Mouse (Mus musculus) ES-Bruce4 (cell line): ENCODE measurements around the gene Rundc1. TPM values are rescaled to one million over a fixed set of nuclear protein-coding genes. Genes with fewer than 3 reads are reported as not detected.
A peak's percentile ranks its signal among the peaks of the same experiment; 100 is the strongest.
"Not testable (repeated sequence)": the region's sequence is repeated elsewhere in the genome, so short reads cannot be mapped to it uniquely, and the experiment has no call there.

Experiments
- H3K27ac ChIP-seq: 2 replicates; pipeline ENCODE4 v1.5.1; 2012; ENCODE audit warnings: low read length, inconsistent platforms; ENCODE audit not compliant: insufficient read depth
- H3K27me3 ChIP-seq: 2 replicates; pipeline ENCODE4 v1.6.1; 2012; ENCODE audit warnings: mild to moderate bottlenecking, low read length, inconsistent platforms; ENCODE audit not compliant: control insufficient read depth, poor library complexity, insufficient read depth, severe bottlenecking
- H3K36me3 ChIP-seq: 2 replicates; pipeline ENCODE4 v1.6.1; 2012; ENCODE audit warnings: inconsistent platforms, mild to moderate bottlenecking, low read length, moderate library complexity; ENCODE audit not compliant: control insufficient read depth, poor library complexity, insufficient read depth, severe bottlenecking
- H3K4me1 ChIP-seq: one replicate; pipeline ENCODE4 v1.8.1; 2011; ENCODE audit warnings: low read length; ENCODE audit not compliant: control insufficient read depth, insufficient read depth
- H3K4me3 ChIP-seq: 2 replicates; pipeline ENCODE4 v1.5.1; 2011; ENCODE audit warnings: low read depth, mild to moderate bottlenecking, low read length
- H3K9ac ChIP-seq: 2 replicates; pipeline ENCODE4 v1.6.1; 2012; ENCODE audit warnings: low read depth, mild to moderate bottlenecking, inconsistent platforms; ENCODE audit not compliant: poor library complexity, severe bottlenecking
- H3K9me3 ChIP-seq: replicated peaks from 2 replicates; pipeline ENCODE4 v1.6.1; 2012; ENCODE audit warnings: mild to moderate bottlenecking, low read length, inconsistent platforms; ENCODE audit not compliant: control insufficient read depth, poor library complexity, insufficient read depth, severe bottlenecking
- CTCF ChIP-seq: IDR thresholded peaks from one replicate; pipeline ENCODE4 v1.8.1; 2011; ENCODE audit warnings: low read depth, low read length
- EP300 ChIP-seq: IDR thresholded peaks from 2 replicates; pipeline ENCODE4 v1.6.1; 2011; ENCODE audit warnings: low read depth, low read length; ENCODE audit not compliant: insufficient read depth
- POLR2A ChIP-seq: IDR thresholded peaks from one replicate; pipeline ENCODE4 v1.8.1; 2011; ENCODE audit warnings: low read length; ENCODE audit not compliant: insufficient read depth
- polyA plus RNA-seq: library from polyadenylated mRNA; stranded (reverse); fragments of >200 nt; gene quantifications from 2 replicates; pipeline ENCODE4 v1.2.4, GENCODE M21; 2011; ENCODE audit warnings: low read depth; ENCODE audit not compliant: missing spikeins, insufficient read depth, insufficient read length

Rundc1 gene
- polyA plus RNA-seq, 1 experiment = 5.4 TPM

DNA sequence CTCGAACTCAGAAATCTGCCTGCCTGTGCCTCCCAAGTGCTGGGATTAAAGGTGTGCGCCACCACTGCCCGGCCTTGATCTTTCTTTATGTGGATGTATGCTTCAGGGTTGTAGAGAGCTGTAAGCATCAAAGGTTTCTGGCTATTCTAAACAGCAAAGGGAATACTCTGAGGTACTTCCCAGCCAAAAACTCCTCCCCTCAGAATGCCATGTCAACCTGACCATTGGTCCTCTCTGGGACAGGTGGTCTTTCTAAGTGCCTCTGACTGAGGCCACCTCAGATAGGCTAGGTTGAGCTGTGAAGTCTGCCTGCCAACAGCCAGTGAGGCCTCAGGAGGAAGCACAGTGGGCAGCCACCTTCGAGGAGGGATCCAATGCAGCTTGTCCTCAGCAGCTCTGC, 24.0 kb downstream of the Rundc1 start:
- TF ChIP-seq CTCF = no peak
- TF ChIP-seq POLR2A = no peak
- TF ChIP-seq EP300 = no peak

DNA sequence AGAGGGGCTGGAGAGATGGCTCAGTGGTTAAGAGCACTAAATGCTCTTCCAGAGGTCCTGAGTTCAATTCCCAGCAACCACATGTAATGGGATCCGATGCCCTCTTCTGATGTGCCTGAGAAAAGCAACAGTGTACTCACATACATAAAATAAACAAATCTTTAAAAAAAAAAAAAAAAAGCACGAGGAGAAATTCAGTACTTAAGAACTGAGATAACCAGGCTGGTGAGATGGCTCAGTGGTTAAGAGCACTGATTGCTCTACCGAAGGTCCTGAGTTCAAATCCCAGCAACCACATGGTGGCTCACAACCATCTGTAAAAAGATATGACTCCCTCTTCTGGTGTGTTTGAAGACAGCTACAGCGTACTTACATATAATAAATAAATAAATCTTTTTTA, 24.7 kb downstream of the Rundc1 start:
- not testable (repeated sequence) for H3K4me1 ChIP-seq, H3K4me3 ChIP-seq, H3K27ac ChIP-seq

More for the DNA sequence above, 24.0 kb downstream of the Rundc1 start:
- H3K27me3 ChIP-seq = no peaks in the 10 kb centered on the region
- peak overlapping the region; percentile 20; the same call in 1 of the 2 replicates for H3K9ac ChIP-seq
- H3K4me1 ChIP-seq = peaks cover 5% of the 10 kb centered on the region
- H3K27ac ChIP-seq = no peak overlapping the region
- no peak overlapping the region for H3K4me3 ChIP-seq
- H3K36me3 ChIP-seq = peaks cover 16% of the 10 kb centered on the region
- H3K9me3 ChIP-seq = no peaks in the 10 kb centered on the region

DNA sequence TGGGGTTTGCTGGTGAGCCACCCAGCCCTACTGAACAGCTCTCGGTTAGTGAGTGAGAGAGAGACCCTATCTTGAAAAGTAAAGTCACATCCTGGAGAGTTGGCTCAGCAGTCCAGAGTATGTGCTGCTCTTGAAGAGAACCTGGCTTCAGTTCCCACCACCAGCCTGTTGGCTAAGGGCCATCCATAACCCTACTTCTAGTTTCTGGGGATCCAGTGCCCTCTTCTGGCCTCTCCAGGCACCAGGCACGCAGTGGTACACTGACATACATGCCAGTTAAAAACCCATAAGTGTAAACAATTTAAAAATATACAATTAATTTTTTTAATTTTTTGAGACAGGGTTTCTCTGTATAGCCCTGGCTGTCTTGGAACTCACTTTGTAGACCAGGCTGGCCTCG, 25.5 kb downstream of the Rundc1 start:
- H3K9ac ChIP-seq = no peak overlapping the region
- H3K27ac ChIP-seq = no peak overlapping the region
- TF ChIP-seq CTCF (peak; percentile 59), POLR2A (no peak)
- H3K27me3 ChIP-seq = no peaks in the 10 kb centered on the region
- no peaks in the 10 kb centered on the region for H3K9me3 ChIP-seq
- H3K36me3 ChIP-seq = peaks cover 2% of the 10 kb centered on the region
- H3K4me3 ChIP-seq = no peak overlapping the region
- H3K4me1 ChIP-seq = peaks cover 5% of the 10 kb centered on the region

More for the DNA sequence above, 24.7 kb downstream of the Rundc1 start:
- H3K9me3 ChIP-seq, H3K27me3 ChIP-seq, H3K36me3 ChIP-seq, H3K9ac ChIP-seq: not testable (repeated sequence)

DNA sequence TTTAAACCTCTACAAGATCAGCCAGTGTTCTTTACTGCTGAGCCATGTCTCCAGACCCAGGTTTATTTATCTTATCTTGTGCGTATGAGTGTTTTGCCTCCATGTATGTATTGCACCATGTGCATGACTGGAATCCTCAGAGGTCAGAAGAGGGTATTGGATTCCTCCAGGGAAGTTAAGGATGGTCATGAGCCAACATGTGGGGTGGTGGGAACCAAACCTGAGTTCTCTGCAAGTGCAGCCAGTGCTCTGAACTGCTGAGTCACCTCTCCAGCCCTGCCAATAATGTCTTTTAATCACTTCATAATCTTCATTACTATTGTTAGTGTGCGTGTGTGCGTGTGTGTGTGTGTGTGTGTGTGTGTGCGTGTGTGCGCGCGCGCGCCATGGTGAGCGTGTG, 26.7 kb downstream of the Rundc1 start:
- peak overlapping the region; percentile 2; the same call in 1 of the 2 replicates for H3K4me3 ChIP-seq
- no peaks in the 10 kb centered on the region for H3K36me3 ChIP-seq
- H3K9me3 ChIP-seq = no peaks in the 10 kb centered on the region
- 0 out of 2 replicates have a peak overlapping the region, but pooled peaks have one; percentile 36 for H3K27ac ChIP-seq
- H3K9ac ChIP-seq = peak overlapping the region; percentile 21; the same call in 1 of the 2 replicates
- H3K27me3 ChIP-seq = no peaks in the 10 kb centered on the region
- TF ChIP-seq EP300 (0 out of 2 replicates have a peak, but pooled peaks have one; percentile 39), CTCF (no peak), POLR2A (no peak)
- peaks cover 5% of the 10 kb centered on the region for H3K4me1 ChIP-seq

DNA sequence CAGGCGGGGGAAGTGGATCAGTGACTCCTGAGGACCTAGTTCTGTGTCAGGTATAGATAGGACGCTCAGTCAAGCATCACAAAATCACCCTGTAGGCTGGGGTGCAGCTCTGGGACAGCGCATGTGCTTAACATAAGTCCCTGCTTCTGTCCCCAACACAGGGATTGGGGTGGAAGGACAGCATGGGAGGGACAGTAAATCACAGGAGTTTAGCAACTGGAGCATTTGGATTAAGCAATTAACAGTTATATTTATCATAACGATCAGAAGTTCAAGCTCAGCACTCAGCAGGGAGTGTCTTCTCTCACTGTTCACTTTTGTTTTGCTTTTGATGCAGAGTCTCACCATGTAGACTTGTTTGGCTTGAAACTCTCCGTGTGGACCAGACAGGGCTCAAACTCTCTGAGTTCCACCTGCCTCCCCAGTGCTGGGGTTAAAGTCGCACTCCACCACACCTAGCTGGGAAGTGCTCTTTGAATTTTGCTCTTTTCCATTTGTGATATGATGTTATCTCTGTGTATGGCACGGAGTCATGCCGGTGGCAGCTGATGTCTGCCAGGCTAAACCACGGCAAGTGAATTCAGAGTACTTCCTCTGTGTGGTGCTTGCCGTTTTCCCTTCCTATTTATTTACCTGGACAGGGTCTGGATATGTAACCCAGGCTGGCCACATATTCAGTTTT, 27.3 kb downstream of the Rundc1 start:
- Histone ChIP-seq H3K27ac (no peak overlapping the region), H3K9ac (no peak overlapping the region), H3K36me3 (no peaks in the 10 kb centered on the region), H3K9me3 (no peaks in the 10 kb centered on the region), H3K27me3 (no peaks in the 10 kb centered on the region), H3K4me1 (peaks cover 5% of the 10 kb centered on the region), H3K4me3 (no peak overlapping the region)
- TF ChIP-seq CTCF (no peak), POLR2A (no peak)

DNA sequence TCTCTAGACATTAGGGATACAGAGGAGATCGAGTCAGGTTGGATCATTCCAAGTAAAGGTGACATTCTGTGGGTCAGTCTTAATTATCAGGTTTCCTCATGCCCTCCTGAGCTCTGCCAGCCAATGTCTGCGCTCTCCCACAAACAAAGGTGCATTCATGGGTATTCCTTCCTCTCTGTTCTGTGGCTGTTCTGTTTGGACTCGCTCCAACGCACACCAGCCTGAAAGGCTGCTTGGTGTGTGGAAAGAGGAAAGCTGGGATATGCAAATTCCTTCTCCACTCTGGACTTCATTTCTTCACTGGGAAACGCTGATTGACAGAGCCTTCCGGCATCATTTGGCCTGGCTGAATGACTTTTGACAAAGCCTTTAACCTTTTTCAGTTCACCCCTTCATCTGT, 29.8 kb downstream of the Rundc1 start:
- Histone ChIP-seq H3K9ac (no peak overlapping the region), H3K4me1 (peaks cover 9% of the 10 kb centered on the region), H3K27me3 (no peaks in the 10 kb centered on the region), H3K36me3 (no peaks in the 10 kb centered on the region), H3K4me3 (no peak overlapping the region), H3K27ac (no peak overlapping the region), H3K9me3 (no peaks in the 10 kb centered on the region)
- TF ChIP-seq POLR2A = no peak
- no peak for TF ChIP-seq EP300
- no peak for TF ChIP-seq CTCF
